Mouse (Mus musculus) kidney, adult 11 months (tissue): ENCODE data around the gene Add2.
"Not testable (repeated sequence)": the region's sequence is repeated elsewhere in the genome, so short reads cannot be mapped to it uniquely, and the experiment has no call there.

Experiments
- DNase-seq: peaks from one replicate; pipeline ENCODE4 v3.0.0; 2022

Add2 gene

GRCm38 (mm10) chr6:86028601-86029322 lies at the start of gene Add2:
Add2 (plus strand) TSS chr6:86028681.
- DNase-seq, result no peak

GRCm38 (mm10) chr6:85978736-85979135 lies 49.7 kb upstream of the Add2 start:
- DNase-seq, result not testable (repeated sequence)

GRCm38 (mm10) chr6:85984351-85984750 lies 44.1 kb upstream of the Add2 start:
- no peak for DNase-seq

DNA sequence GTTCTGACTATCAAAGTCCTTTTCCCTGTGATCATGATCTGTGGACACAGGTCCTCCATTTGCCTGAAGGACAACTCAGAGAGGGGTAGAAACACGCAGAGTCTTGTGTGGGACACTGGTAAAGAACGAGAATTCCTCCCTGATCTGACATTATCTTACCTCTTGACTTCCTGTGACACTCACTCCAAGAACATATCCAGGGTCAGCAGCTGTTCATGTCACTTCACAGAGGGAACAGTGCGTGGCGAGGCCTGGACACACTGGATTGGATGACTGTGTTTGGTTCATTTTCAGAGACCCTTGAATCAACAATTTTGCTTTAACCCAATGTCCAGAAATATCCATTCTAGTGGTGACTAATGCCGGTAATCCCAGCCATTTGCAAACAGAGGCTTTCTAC lies 38.9 kb upstream of the Add2 start:
- not testable (repeated sequence) for DNase-seq

DNA sequence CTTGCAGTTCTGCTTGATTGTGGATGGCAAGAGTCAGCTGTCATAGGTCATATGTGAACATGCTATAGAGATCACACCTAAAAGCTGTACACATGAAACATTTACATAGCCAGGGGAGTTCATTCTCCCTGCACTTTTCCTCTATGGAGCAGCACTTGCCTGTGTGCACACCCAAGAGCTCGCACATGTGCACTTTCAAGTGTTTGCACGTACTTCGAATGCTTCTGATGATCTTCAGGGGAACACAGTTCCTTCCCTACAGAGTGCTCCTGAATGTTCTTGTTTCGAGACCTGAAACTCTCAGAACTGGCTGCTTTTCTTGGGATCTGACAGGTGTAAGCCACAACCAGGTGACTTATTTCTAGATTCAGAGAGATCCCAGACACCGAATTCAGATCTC lies 37.7 kb upstream of the Add2 start:
- DNase-seq, result not testable (repeated sequence)

- DNase-seq, result no peak
Measured at GRCm38 (mm10) chr6:86003405-86003925, 25.0 kb upstream of the Add2 start.

- peak; percentile 65 for DNase-seq
Measured at GRCm38 (mm10) chr6:86004271-86005148, 24.0 kb upstream of the Add2 start.

- DNase-seq, result peak; percentile 39
Measured at GRCm38 (mm10) chr6:86009980-86010379, 18.5 kb upstream of the Add2 start.

DNA sequence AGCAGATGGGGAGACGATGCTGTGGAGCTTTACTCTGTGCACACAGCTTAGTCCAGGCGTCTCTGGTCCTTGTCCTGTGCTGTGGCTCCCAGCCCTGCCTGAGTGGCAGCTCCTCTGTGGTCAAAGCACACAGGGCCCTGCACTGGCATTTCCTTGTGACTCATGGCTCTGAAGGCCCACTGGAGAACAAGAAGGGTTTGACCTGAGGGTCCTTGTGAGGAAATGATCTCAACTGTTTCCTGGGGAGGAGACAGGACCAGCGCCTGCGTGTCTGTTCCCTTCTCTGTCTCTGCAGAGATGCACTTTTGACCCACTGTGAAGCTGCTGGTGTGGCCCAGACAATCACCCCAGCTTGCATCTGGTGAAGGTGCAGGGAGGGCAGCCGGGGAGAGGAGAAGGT lies 13.7 kb upstream of the Add2 start:
- DNase-seq, result peak; percentile 35

- DNase-seq, result no peak
Measured at GRCm38 (mm10) chr6:86015871-86016270, 12.6 kb upstream of the Add2 start, which contains the start of gene Figla. Figla (plus strand) TSS chr6:86016171.

DNA sequence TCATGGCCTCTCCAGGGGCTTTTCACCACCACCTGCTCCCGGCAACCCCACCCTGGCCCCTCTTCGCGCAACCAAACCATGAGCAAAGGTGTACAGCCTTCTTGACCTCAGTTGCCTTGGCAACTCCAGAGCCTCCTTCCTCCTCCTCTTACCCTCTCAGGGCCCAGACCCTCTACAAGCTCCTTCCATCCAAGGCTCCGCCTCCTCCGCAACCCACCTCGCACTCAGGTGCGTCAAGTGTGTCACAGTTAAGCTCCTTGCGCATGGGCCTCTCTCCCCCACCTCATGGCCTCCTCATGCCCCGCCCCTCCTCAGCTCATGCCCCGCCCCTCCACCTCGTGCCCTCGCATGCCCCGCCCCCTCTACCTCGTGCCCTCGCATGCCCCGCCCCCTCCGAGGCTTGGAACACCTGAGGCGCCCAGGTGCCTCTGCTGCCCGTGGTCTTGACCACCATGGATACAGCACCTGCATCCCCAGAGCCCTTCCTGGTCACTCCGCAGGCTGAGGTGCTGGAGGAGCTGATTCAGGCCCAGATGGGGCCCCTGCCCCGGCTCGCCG lies 11.6 kb upstream of the Add2 start:
- no peak for DNase-seq

- no peak for DNase-seq
Measured at GRCm38 (mm10) chr6:86019415-86020237, 8.9 kb upstream of the Add2 start.

DNA sequence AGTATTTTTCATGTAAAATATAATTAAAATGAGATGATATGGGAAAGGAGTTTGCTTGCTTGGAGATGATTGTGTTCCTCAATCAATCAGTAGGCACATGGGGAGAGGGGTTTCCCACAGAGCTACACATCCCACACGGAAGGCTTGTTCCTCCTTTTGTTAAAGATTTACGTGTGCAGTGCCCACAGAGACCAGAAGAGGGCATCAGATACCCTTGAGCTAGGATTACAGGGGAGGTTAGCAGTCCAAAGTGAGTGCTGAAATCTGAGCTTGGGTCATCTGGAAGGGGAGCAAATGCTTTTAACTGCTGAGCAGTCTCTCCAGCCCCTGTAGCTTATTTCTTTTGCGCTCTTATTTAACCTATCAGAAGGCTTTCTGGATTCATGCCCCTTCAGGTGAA lies 7.5 kb upstream of the Add2 start:
- peak; percentile 14 for DNase-seq

DNA sequence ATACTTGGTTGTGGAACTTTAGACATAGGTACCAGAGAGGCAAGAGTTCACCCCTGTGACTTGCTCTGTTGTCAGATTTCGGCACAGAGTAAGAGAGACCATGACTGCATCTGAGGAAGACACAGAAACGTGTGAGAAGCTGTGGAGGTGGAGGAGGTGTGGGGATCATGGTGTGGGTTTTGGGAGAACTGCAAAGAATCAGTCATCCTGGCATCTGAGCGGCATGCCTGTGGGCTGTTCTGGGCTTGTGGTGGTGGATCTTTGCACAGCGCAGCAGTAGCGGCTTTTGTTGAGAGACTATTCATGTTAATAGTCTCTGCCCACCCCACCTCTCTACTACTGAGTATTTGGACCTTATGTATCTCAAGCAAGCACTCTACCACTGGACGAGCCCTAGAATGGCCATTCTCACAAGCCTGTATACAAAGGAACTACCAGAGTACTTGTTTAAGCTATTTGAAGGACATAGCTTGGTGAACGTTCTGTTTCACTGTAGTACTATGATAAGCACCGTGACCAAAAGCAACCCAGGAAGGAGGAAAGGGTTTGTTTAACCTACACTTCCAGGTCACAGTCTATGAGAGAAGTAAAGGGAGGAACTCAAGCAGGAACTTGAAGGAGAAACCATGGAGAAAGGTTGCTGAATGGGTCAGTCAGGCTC lies 1.7 kb upstream of the Add2 start:
- DNase-seq, result no peak

- no peak for DNase-seq
Measured at GRCm38 (mm10) chr6:86028150-86028549, 331 bp upstream of the Add2 start.

DNA sequence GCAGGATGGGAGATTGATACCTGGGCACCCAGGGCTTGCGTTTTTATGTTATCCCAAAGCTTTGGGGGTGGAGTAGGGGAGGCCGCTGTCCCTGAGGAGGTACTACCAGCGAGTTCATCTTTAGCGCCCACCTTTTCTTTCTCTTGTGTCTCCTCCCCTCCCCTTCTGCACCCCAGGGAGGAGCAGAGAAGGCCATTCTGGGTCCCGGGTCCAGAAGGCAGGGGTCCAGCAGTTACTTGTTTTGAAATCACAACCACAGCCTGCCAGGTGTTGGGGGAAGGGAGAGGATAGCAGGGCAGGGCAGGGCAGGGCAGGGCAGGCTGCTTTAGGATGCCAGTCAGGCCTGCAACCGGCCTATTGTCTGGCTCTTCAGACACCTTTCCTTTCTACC lies 837 bp downstream of the Add2 start:
- DNase-seq, result no peak

- no peak for DNase-seq
Measured at GRCm38 (mm10) chr6:86031527-86031926, 3.0 kb downstream of the Add2 start.

DNA sequence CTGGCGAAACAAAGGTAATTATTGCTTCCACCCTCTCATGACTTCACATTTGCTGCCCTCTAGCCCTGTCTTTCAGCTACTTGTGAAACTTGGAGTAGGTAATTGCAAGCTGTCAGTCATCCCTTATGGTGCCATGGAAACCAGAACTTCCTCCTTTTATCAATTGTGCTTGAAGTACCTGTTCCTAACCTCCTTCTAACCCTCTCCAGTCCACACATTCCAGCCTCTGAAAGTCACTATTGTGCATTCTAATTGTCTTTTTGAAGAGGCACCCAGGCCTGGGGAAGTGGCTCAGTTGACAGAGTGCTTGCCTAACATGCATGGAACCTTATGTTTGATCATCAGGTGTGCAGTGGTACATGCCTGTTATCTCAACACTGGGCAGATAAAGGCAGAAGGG lies 5.2 kb downstream of the Add2 start:
- DNase-seq, result no peak

DNA sequence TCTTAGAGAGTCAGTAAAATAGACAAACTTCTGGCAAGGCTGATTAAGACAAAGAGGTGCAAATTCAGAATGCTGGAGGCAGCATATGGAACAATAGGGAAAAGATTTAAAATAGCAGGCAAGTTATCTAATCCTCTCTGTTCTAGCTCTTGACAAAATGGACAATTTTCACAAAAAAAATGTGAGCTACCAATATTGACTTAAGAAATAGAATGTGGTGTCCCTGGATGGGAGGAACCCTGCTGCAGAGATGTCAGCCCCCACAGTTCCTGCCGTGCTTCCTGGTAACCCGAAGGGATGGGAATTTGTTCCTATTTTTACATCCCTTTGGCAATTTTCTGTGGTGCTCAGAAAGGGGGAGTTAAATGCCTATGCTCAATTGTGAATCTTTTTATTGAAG lies 10.4 kb downstream of the Add2 start:
- no peak for DNase-seq

DNA sequence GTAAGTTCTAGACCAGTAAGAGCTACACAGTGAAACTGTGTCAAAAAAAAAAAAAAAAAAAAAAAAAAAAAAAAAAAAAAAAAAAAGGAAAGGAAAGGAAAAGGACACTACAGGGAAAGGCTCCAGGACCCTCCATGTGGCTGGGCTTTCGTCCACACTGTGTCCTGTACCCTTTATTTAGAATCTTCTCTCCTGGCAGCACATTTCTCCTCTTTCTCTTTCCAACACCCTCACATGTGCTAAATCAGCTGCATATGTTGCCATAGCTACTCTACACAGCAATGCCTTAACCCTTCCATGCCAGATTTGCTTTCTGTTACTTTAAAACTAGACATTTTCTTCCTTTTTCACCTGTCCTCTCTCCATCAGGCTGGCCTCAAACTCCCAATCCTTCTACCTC lies 11.7 kb downstream of the Add2 start:
- DNase-seq, result no peak

GRCm38 (mm10) chr6:86047510-86047909 lies 19.0 kb downstream of the Add2 start:
- no peak for DNase-seq

GRCm38 (mm10) chr6:86048509-86048908 lies 20.0 kb downstream of the Add2 start:
- DNase-seq, result no peak
